Mouse (Mus musculus): ENCODE results near the gene Mlkl. TPM values are rescaled to one million over a fixed set of nuclear protein-coding genes. Genes with fewer than 3 reads are reported as not detected.
A peak's percentile ranks its signal among the peaks of the same experiment; 100 is the strongest.

Gene Mlkl
- 0.21 and 0.60 TPM in 2 replicates for polyA plus RNA-seq (2016; fragmentation: Nextera tagmentation; extraction: Ambion mirVana)

DNA sequence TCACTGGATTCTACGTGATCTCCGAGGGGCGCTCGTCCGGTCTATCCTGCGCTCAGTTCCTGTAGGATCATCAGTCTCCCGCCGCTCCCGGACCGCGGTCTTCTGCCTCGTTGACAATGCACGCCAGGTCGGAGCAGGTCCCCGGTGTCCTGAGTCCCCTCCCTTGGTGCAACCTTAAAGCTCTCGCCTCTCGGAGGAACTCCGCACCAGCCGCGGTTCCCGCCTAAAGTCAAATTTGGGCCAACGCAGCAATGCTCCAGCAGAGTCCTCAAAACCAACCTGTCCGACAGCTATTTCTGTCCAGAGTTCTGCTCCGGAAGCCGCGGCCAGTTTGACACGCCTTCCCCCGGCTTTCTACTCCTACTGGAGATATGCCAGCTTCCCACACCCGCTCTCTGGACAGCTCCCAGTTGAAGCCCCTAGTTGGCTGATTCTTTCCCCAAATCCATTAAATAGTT, at the start of gene Mlkl:
Gene Mlkl, minus strand, starts transcription at position 288 of the 458 bp plus-strand sequence.
- no peaks in the 10 kb centered on the region for H3K9me3 ChIP-seq
- peak within 1 kb of the TSS; percentile 60 for H3K4me3 ChIP-seq
- H3K4me1 ChIP-seq = peaks cover 8% of the 10 kb centered on the region
- peaks cover 69% of the 10 kb centered on the region for H3K27me3 ChIP-seq (replicated peaks; ENCODE audit: low read depth, poor library complexity, severe bottlenecking)
- peak; percentile 60 for DNase-seq (ENCODE audit: low spot score)
- H3K27ac ChIP-seq (replicated peaks) = no peak within 1 kb of the TSS
- WGBS = 1% methylated on average over 29 of the region's 29 CpGs
- no peaks in the 10 kb centered on the region for H3K36me3 ChIP-seq (replicated peaks)

DNA sequence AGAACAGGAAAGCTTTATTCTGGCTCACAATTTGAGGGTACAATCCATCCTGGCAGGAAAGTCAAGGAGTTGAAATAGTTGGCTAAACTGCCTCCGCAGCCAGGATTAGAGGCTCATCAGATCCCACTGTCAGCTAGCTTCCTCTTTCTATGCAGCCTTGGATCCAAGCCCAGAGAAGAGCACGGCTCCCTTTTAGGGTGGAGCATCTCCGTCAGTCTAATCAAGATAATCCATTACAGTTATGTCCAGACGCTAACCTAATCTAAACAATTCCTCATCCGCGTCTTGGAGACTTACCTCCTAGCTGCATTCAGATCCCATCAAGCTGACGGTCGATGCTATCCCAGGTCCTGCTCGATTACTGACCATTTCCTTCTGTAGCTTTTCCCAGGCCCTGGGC, 47.9 kb upstream of the Mlkl start:
- DNase-seq (ENCODE audit: low spot score) = no peak
- no peak overlapping the region for H3K27ac ChIP-seq (replicated peaks)
- peaks cover 16% of the 10 kb centered on the region for H3K27me3 ChIP-seq (replicated peaks; ENCODE audit: low read depth, poor library complexity, severe bottlenecking)
- H3K9me3 ChIP-seq = no peaks in the 10 kb centered on the region
- WGBS = 85% methylated on average over 9 of the region's 9 CpGs
- no peaks in the 10 kb centered on the region for H3K36me3 ChIP-seq (replicated peaks)
- H3K4me1 ChIP-seq = no peaks in the 10 kb centered on the region
- H3K4me3 ChIP-seq = no peak overlapping the region

DNA sequence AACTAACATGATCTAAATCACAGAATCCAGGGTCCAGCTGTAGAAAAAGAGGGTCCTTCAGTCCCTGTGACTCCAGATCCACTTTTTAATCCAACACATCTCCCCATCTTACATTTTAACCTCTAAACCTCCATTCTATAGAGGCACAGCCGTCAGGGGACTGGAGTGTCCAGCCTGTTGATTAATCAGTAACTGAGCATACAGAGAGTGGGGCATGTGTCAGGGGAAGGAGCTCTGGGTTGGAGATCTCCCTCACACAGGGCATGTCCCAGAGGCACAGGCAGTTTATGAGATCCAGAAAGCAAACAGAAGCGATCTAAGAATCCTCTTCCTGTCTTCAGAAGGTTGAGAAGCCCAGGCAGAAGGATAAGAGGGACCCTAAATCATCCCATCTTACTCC, 46.7 kb upstream of the Mlkl start:
- H3K36me3 ChIP-seq (replicated peaks) = no peaks in the 10 kb centered on the region
- no peaks in the 10 kb centered on the region for H3K9me3 ChIP-seq
- H3K4me3 ChIP-seq = no peak overlapping the region
- no peaks in the 10 kb centered on the region for H3K4me1 ChIP-seq
- DNase-seq (ENCODE audit: low spot score) = no peak
- H3K27me3 ChIP-seq (replicated peaks; ENCODE audit: low read depth, poor library complexity, severe bottlenecking) = peaks cover 6% of the 10 kb centered on the region
- WGBS = 63% methylated on average over 2 of the region's 2 CpGs
- no peak overlapping the region for H3K27ac ChIP-seq (replicated peaks)

DNA sequence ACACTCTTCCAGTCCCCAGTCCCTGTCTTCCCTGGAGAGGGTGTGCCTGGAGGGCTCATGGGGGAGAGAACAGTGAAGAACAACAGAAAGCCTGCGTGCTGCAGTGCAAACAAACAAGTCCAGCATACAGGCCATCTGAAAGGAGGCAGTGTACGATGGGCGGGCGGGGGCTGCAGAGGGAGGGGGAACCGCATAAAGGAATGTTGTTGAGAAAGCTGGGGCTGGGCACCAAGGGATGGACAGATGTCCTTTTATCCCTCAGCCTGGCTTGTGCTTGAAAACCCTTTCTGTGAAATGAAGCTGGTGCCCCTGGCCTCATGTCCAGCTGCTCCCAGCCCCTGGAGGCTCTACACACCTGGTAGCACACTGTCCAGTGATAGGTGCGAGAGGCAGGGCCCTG, 37.2 kb upstream of the Mlkl start:
- Histone ChIP-seq H3K27me3 (replicated peaks; ENCODE audit: low read depth, poor library complexity, severe bottlenecking) (no peaks in the 10 kb centered on the region), H3K36me3 (replicated peaks) (no peaks in the 10 kb centered on the region), H3K4me3 (no peak overlapping the region), H3K27ac (replicated peaks) (peak overlapping the region; percentile 67), H3K9me3 (no peaks in the 10 kb centered on the region), H3K4me1 (peaks cover 9% of the 10 kb centered on the region)
- WGBS = 35% methylated on average over 6 of the region's 6 CpGs
- peak; percentile 30 for DNase-seq (ENCODE audit: low spot score)

DNA sequence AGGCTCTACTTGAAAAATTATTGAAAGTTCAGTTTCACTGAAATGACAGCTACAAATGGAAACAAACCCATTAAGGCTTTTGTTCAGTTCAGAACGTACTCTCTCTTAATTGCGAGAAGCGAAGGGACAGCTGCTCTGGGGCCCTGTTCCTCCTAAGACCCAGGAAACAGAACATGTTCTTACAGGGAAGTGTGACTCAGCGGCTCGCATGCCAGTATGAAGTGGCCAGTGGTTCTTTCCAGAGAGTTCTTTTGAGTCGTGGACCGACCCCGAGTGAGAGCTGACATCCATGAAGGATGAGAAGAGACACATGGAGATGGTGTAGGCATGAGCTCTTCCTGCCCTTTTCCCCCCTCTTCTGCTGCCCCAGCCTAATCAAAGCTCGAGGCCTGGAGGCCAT, 31.7 kb upstream of the Mlkl start:
- H3K27ac ChIP-seq (replicated peaks) = no peak overlapping the region
- no peak for DNase-seq (ENCODE audit: low spot score)
- WGBS = 90% methylated on average over 9 of the region's 9 CpGs

DNA sequence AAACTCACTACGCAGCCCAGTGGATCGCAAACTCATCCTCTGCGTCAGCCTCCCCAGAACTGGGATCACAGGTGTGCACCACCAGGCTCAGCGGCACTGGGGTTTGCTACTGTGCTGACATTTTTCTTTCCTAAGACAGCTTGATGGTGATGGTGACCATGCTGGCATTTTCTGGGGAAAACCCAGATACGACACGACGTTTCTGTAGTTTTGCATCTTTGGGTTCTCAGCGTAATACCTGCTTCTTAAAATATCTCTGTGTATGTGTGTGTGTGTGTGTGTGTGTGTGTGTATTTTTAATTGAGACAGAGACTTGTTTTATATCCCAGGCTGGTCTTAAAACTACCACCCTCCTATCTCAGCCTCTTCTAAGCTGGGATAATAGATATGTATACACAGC, 29.4 kb upstream of the Mlkl start:
- Histone ChIP-seq H3K9me3 (no peaks in the 10 kb centered on the region), H3K27ac (replicated peaks) (no peak overlapping the region), H3K27me3 (replicated peaks; ENCODE audit: low read depth, poor library complexity, severe bottlenecking) (peaks cover 4% of the 10 kb centered on the region; the same call in 1 of the 2 replicates), H3K4me1 (peaks cover 6% of the 10 kb centered on the region), H3K36me3 (replicated peaks) (no peaks in the 10 kb centered on the region), H3K4me3 (no peak overlapping the region; the same call in 1 of the 2 replicates)
- 81% methylated on average over 8 of the region's 8 CpGs for WGBS
- DNase-seq (ENCODE audit: low spot score) = no peak

More for the DNA sequence above, 31.7 kb upstream of the Mlkl start:
- no peaks in the 10 kb centered on the region for H3K9me3 ChIP-seq
- no peaks in the 10 kb centered on the region for H3K36me3 ChIP-seq (replicated peaks)
- peaks cover 4% of the 10 kb centered on the region; the same call in 1 of the 2 replicates for H3K27me3 ChIP-seq (replicated peaks; ENCODE audit: low read depth, poor library complexity, severe bottlenecking)
- H3K4me1 ChIP-seq = peaks cover 6% of the 10 kb centered on the region
- no peak overlapping the region for H3K4me3 ChIP-seq

DNA sequence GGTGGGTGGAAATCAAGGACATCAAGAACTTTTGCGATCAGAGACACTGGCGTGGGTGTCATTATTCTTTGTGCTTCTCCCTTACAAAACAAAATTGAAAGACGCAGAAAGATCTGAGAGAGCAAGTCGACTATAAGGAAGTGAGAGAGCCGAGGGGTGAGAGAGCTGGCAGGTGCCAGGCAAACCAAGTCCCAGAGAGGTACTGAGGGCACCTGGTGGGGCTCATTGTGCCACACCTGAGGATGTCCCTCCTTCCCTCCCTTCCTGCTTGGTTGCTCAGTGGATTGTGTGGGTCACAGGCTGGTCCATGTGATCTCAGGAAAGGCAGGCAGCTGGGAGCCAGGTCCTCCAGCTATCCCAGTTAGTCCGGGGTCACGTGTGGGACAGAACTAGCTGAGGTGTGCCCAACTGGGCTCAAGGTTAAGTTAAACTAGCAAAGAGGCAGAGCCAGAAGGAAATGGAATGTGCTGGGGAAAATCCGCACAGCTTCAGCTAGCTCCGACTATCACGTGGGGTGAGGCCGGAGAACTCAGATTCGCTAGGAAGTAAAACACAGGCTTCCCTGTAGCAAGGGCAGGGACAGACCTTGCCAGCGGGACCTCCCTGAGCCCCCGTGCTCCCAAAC, 28.7 kb upstream of the Mlkl start:
- H3K9me3 ChIP-seq = no peaks in the 10 kb centered on the region
- no peak overlapping the region for H3K27ac ChIP-seq (replicated peaks)
- H3K4me1 ChIP-seq = peaks cover 6% of the 10 kb centered on the region
- peaks cover 4% of the 10 kb centered on the region; the same call in 1 of the 2 replicates for H3K27me3 ChIP-seq (replicated peaks; ENCODE audit: low read depth, poor library complexity, severe bottlenecking)
- H3K36me3 ChIP-seq (replicated peaks) = no peaks in the 10 kb centered on the region
- DNase-seq (ENCODE audit: low spot score) = peak; percentile 21
- peak overlapping the region; percentile 12; the same call in 1 of the 2 replicates for H3K4me3 ChIP-seq
- 44% methylated on average over 14 of the region's 14 CpGs for WGBS

DNA sequence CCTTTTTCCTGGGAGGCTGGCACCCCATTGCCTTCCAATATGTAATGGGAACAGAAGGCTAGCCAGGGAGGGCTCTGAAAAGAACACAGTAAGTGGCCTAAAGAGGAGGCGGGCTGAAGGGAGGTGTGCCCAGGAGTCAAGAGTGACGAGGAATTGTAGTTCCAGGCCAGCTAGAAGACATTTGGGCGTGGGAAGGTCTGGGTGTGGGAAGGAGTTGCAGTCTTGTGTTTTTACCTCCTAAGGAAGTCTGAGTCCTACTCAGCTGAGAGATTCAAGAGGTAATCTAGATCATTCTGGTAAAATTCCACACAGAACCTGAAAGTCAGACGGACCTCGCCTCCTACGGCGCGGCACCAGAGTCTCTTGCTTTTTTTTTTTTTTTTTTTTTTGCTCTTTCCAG, 25.5 kb upstream of the Mlkl start:
- no peak overlapping the region for H3K4me3 ChIP-seq
- no peaks in the 10 kb centered on the region for H3K36me3 ChIP-seq (replicated peaks)
- H3K4me1 ChIP-seq = peaks cover 14% of the 10 kb centered on the region
- WGBS = 83% methylated on average over 8 of the region's 8 CpGs
- H3K27me3 ChIP-seq (replicated peaks; ENCODE audit: low read depth, poor library complexity, severe bottlenecking) = peaks cover 4% of the 10 kb centered on the region; the same call in 1 of the 2 replicates
- no peak for DNase-seq (ENCODE audit: low spot score)
- no peak overlapping the region for H3K27ac ChIP-seq (replicated peaks)
- no peaks in the 10 kb centered on the region for H3K9me3 ChIP-seq

DNA sequence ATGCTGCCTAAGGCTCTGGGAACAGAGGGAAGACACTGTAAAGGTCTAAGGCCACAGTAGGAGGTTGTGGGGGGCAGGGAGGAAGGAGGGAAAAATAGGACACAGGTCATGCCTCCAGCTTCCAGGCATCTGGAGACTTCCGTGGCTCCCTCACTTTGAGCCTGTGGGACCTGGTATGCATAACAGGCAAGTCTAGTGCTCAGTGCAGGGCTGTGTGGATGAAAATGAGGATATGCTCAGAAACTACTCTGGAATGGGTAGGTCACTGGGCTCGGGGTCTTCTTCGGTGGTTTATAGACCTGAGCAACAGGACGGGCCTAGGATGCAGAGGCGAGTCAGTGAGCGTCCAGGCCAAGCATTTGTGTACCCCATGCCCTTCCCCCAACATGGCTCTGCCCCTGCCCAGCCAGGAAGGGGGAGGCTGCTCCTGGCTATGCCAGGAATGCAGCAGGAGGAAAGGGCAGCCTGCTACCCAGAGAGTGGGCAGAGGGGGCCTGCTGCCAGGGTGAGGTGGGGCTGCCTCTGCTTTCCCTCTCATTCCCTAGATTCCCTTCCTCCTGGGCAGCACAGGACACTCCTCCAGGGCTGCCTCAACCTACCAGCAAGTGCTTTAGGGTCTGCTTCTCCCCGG, 22.7 kb upstream of the Mlkl start:
- no peak overlapping the region for H3K4me3 ChIP-seq
- no peaks in the 10 kb centered on the region for H3K36me3 ChIP-seq (replicated peaks)
- H3K27me3 ChIP-seq (replicated peaks; ENCODE audit: low read depth, poor library complexity, severe bottlenecking) = no peaks in the 10 kb centered on the region
- 59% methylated on average over 7 of the region's 7 CpGs for WGBS
- peaks cover 9% of the 10 kb centered on the region for H3K4me1 ChIP-seq
- DNase-seq (ENCODE audit: low spot score) = no peak
- no peaks in the 10 kb centered on the region for H3K9me3 ChIP-seq
- H3K27ac ChIP-seq (replicated peaks) = peak overlapping the region; percentile 30; the same call in 1 of the 2 replicates

DNA sequence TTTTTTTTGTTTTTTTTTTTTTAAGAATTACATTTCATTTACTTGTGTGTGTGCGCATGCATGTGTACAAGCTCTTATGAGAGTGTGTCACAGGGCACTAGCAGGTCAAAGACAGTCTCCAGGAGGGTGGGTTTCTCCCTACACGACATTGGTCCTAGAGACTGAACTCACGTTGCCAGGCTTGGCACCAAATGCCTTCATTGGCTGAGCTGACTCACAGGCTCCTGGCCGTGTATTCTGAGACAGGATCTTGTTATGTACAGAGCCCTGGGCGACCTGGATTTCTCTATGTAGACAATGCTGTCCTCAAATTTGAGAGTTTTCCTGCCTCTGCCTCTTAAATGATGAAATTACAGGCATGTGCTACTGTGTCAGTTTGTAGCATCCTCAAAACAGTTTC, 22.0 kb upstream of the Mlkl start:
- Histone ChIP-seq H3K36me3 (replicated peaks) (no peaks in the 10 kb centered on the region), H3K27ac (replicated peaks) (no peak overlapping the region), H3K9me3 (no peaks in the 10 kb centered on the region), H3K4me1 (peaks cover 9% of the 10 kb centered on the region), H3K27me3 (replicated peaks; ENCODE audit: low read depth, poor library complexity, severe bottlenecking) (no peaks in the 10 kb centered on the region), H3K4me3 (no peak overlapping the region)
- DNase-seq (ENCODE audit: low spot score) = no peak
- 68% methylated on average over 5 of the region's 5 CpGs for WGBS

DNA sequence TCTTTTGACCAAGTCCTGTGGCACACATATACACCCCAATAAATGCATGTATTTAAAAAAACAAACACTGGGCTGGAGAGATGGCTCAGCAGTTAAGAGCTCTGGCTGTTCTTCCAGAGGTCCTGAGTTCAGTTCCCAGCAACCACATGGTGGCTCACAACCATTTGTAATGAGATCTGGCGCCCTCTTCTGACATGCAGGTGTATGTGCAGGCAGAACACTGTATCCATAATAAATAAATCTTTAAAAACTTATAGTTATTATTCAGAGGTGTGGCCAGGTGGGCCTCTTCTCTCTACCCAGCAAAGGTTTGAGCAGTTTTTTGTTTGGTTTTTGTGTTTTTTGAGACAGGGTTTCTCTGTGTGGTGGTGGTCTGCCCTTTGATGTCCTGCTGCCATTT, 20.9 kb upstream of the Mlkl start:
- Histone ChIP-seq H3K27me3 (replicated peaks; ENCODE audit: low read depth, poor library complexity, severe bottlenecking) (no peaks in the 10 kb centered on the region), H3K4me3 (no peak overlapping the region), H3K36me3 (replicated peaks) (no peaks in the 10 kb centered on the region), H3K9me3 (no peaks in the 10 kb centered on the region), H3K27ac (replicated peaks) (no peak overlapping the region), H3K4me1 (peaks cover 9% of the 10 kb centered on the region)
- 73% methylated on average over 1 of the region's 1 CpGs for WGBS
- no peak for DNase-seq (ENCODE audit: low spot score)

DNA sequence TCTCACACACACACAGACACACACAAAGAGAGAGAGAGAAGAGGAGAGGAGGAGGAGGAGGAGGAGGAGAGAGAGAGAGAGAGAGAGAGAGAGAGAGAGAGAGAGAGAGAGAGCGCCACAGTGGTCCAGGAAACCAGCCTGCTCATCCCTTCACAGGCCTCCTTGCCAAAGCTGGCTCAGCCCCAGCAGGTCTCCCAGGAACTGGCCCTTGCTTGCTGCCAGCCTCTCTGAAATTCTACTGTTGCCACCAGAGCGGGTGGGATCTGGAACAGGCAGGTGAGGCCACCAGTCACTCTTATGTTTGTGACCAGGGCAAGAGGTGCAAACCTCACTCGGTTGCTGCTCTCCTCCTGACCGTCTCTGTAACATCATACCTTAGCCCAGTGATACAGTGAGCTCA, 19.5 kb upstream of the Mlkl start:
- DNase-seq (ENCODE audit: low spot score) = no peak
- WGBS = 86% methylated on average over 4 of the region's 4 CpGs
- Histone ChIP-seq H3K27ac (replicated peaks) (no peak overlapping the region), H3K9me3 (no peaks in the 10 kb centered on the region), H3K4me3 (no peak overlapping the region), H3K27me3 (replicated peaks; ENCODE audit: low read depth, poor library complexity, severe bottlenecking) (no peaks in the 10 kb centered on the region), H3K36me3 (replicated peaks) (no peaks in the 10 kb centered on the region), H3K4me1 (peaks cover 13% of the 10 kb centered on the region)

DNA sequence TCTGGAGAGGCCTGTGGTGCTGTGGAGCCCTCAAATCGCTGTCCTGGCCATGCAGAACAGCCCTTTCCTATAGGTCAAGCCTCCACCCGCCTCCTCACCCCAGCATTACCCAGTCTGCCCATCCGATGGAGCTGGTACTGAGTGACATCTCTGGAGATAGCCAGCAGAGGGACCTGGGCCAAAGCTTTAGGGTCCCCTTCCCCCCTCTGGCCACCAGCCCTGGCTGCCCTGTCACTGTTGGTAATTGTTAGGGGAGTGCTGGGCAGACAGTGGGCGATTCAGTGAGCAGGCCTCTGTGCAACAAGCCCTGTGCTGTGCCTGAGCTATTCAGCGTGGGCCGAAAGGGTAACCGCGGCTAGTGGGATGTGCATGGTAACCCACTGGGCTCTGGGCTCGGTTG, 15.5 kb upstream of the Mlkl start:
- Histone ChIP-seq H3K36me3 (replicated peaks) (no peaks in the 10 kb centered on the region), H3K4me3 (no peak overlapping the region), H3K9me3 (no peaks in the 10 kb centered on the region), H3K27ac (replicated peaks) (no peak overlapping the region), H3K4me1 (peaks cover 5% of the 10 kb centered on the region; the same call in 1 of the 2 replicates), H3K27me3 (replicated peaks; ENCODE audit: low read depth, poor library complexity, severe bottlenecking) (no peaks in the 10 kb centered on the region)
- WGBS = 78% methylated on average over 9 of the region's 9 CpGs
- no peak for DNase-seq (ENCODE audit: low spot score)
